Mouse (Mus musculus): Measurements from ENCODE around the gene 1700025G04Rik. TPM values are rescaled to one million over a fixed set of nuclear protein-coding genes. Genes with fewer than 3 reads are reported as not detected.

Gene 1700025G04Rik
- polyA plus RNA-seq, 2 experiments = 1.2 to 2.1 TPM

GRCm38 (mm10) chr1:152004509-152004908 is 85.4 kb downstream of the 1700025G04Rik start:
- Histone ChIP-seq H3K4me2 (ENCODE audit: low read depth) (no peak overlapping the region), H3K27ac (no peak overlapping the region), H3K4me1 (replicated peaks; ENCODE audit: control insufficient read depth in 2 of 2, insufficient read depth in 2 of 2, low read length in 1 of 2) (no peaks in the 10 kb centered on the region; a peak in 1 of 4 replicates), H3K9me3 (ENCODE audit: control insufficient read depth, low read length) (no peaks in the 10 kb centered on the region), H3K4me3 (ENCODE audit: insufficient read depth in 1 of 2, low read depth in 2 of 2, low read length in 2 of 2) (no peak overlapping the region), H3K36me3 (replicated peaks; ENCODE audit: control insufficient read depth, insufficient read depth, low read depth) (no peaks in the 10 kb centered on the region), H3K27me3 (ENCODE audit: control insufficient read depth, insufficient read depth, low read length) (no peaks in the 10 kb centered on the region), H3K9ac (replicated peaks) (no peak overlapping the region)
- no peak for ATAC-seq (ENCODE audit: insufficient read depth)
- no peak for TF ChIP-seq CTCF (IDR thresholded peaks at IDR 0.05; ENCODE audit: low read depth)
- no peak for TF ChIP-seq EP300 (IDR thresholded peaks at IDR 0.05; ENCODE audit: low read depth)
- DNase-seq (ENCODE audit: low read depth in 3 of 3, low spot score in 3 of 3) = no peak
- 72% methylated on average over 6 of the region's 6 CpGs for WGBS (ENCODE audit: insufficient replicate concordance)

- ATAC-seq (ENCODE audit: insufficient read depth) (no peak), DNase-seq (ENCODE audit: low read depth in 3 of 3, low spot score in 3 of 3) (no peak)
- Histone ChIP-seq H3K27me3 (ENCODE audit: control insufficient read depth, insufficient read depth, low read length) (no peaks in the 10 kb centered on the region), H3K4me1 (replicated peaks; ENCODE audit: control insufficient read depth in 2 of 2, insufficient read depth in 2 of 2, low read length in 1 of 2) (peaks cover 0 to 4% of the 10 kb centered on the region in 2 experiments; a peak in 2 of 4 replicates), H3K9me3 (ENCODE audit: control insufficient read depth, low read length) (no peaks in the 10 kb centered on the region), H3K4me2 (ENCODE audit: low read depth) (no peak overlapping the region), H3K9ac (replicated peaks) (no peak overlapping the region), H3K36me3 (replicated peaks; ENCODE audit: control insufficient read depth, insufficient read depth, low read depth) (no peaks in the 10 kb centered on the region), H3K4me3 (ENCODE audit: insufficient read depth in 1 of 2, low read depth in 2 of 2, low read length in 2 of 2) (no peak overlapping the region), H3K27ac (no peak overlapping the region)
- no peak for TF ChIP-seq CTCF (IDR thresholded peaks at IDR 0.05; ENCODE audit: low read depth)
- no peak for TF ChIP-seq EP300 (IDR thresholded peaks at IDR 0.05; ENCODE audit: low read depth)
- WGBS (ENCODE audit: insufficient replicate concordance) = 75% methylated on average over 5 of the region's 5 CpGs
Observed at GRCm38 (mm10) chr1:152000461-152000860, 89.5 kb downstream of the 1700025G04Rik start.

- Histone ChIP-seq H3K4me2 (ENCODE audit: low read depth) (no peak overlapping the region), H3K9ac (replicated peaks) (no peak overlapping the region), H3K4me3 (ENCODE audit: insufficient read depth in 1 of 2, low read depth in 2 of 2, low read length in 2 of 2) (no peak overlapping the region), H3K4me1 (replicated peaks; ENCODE audit: control insufficient read depth in 2 of 2, insufficient read depth in 2 of 2, low read length in 1 of 2) (peaks cover 0 to 4% of the 10 kb centered on the region in 2 experiments; a peak in 2 of 4 replicates), H3K27me3 (ENCODE audit: control insufficient read depth, insufficient read depth, low read length) (no peaks in the 10 kb centered on the region), H3K27ac (no peak overlapping the region), H3K36me3 (replicated peaks; ENCODE audit: control insufficient read depth, insufficient read depth, low read depth) (no peaks in the 10 kb centered on the region), H3K9me3 (ENCODE audit: control insufficient read depth, low read length) (no peaks in the 10 kb centered on the region)
- 42% methylated on average over 7 of the region's 7 CpGs for WGBS (ENCODE audit: insufficient replicate concordance)
- DNase-seq (ENCODE audit: low read depth in 3 of 3, low spot score in 3 of 3) (no peak), ATAC-seq (ENCODE audit: insufficient read depth) (no peak)
- TF ChIP-seq EP300 (IDR thresholded peaks at IDR 0.05; ENCODE audit: low read depth) (no peak), CTCF (IDR thresholded peaks at IDR 0.05; ENCODE audit: low read depth) (no peak)
Observed at GRCm38 (mm10) chr1:151999424-151999842, 90.5 kb downstream of the 1700025G04Rik start.

GRCm38 (mm10) chr1:151998721-151999206 is 91.2 kb downstream of the 1700025G04Rik start:
- Histone ChIP-seq H3K4me2 (ENCODE audit: low read depth) (no peak overlapping the region), H3K9ac (replicated peaks) (no peak overlapping the region), H3K36me3 (replicated peaks; ENCODE audit: control insufficient read depth, insufficient read depth, low read depth) (no peaks in the 10 kb centered on the region), H3K27me3 (ENCODE audit: control insufficient read depth, insufficient read depth, low read length) (no peaks in the 10 kb centered on the region), H3K9me3 (ENCODE audit: control insufficient read depth, low read length) (no peaks in the 10 kb centered on the region), H3K27ac (no peak overlapping the region), H3K4me3 (ENCODE audit: insufficient read depth in 1 of 2, low read depth in 2 of 2, low read length in 2 of 2) (no peak overlapping the region), H3K4me1 (replicated peaks; ENCODE audit: control insufficient read depth in 2 of 2, insufficient read depth in 2 of 2, low read length in 1 of 2) (peaks cover 0 to 4% of the 10 kb centered on the region in 2 experiments; a peak in 2 of 4 replicates)
- WGBS (ENCODE audit: insufficient replicate concordance) = 44% methylated on average over 8 of the region's 8 CpGs
- ATAC-seq (ENCODE audit: insufficient read depth) = no peak
- DNase-seq (ENCODE audit: low read depth in 3 of 3, low spot score in 3 of 3) = no peak
- no peak for TF ChIP-seq EP300 (IDR thresholded peaks at IDR 0.05; ENCODE audit: low read depth)
- TF ChIP-seq CTCF (IDR thresholded peaks at IDR 0.05; ENCODE audit: low read depth) = no peak

GRCm38 (mm10) chr1:151997591-151997990 is 92.3 kb downstream of the 1700025G04Rik start:
- Histone ChIP-seq H3K27ac (no peak overlapping the region), H3K9ac (replicated peaks) (no peak overlapping the region), H3K4me1 (replicated peaks; ENCODE audit: control insufficient read depth in 2 of 2, insufficient read depth in 2 of 2, low read length in 1 of 2) (peaks cover 0 to 4% of the 10 kb centered on the region in 2 experiments; a peak in 2 of 4 replicates), H3K36me3 (replicated peaks; ENCODE audit: control insufficient read depth, insufficient read depth, low read depth) (no peaks in the 10 kb centered on the region), H3K4me2 (ENCODE audit: low read depth) (no peak overlapping the region), H3K4me3 (ENCODE audit: insufficient read depth in 1 of 2, low read depth in 2 of 2, low read length in 2 of 2) (no peak overlapping the region), H3K9me3 (ENCODE audit: control insufficient read depth, low read length) (no peaks in the 10 kb centered on the region), H3K27me3 (ENCODE audit: control insufficient read depth, insufficient read depth, low read length) (no peaks in the 10 kb centered on the region)
- WGBS (ENCODE audit: insufficient replicate concordance) = 35% methylated on average over 7 of the region's 7 CpGs
- DNase-seq (ENCODE audit: low read depth in 3 of 3, low spot score in 3 of 3) (no peak), ATAC-seq (ENCODE audit: insufficient read depth) (no peak)
- TF ChIP-seq CTCF (IDR thresholded peaks at IDR 0.05; ENCODE audit: low read depth) = no peak
- no peak for TF ChIP-seq EP300 (IDR thresholded peaks at IDR 0.05; ENCODE audit: low read depth)
